Mouse (Mus musculus) midbrain, embryonic 13.5 days (tissue): ENCODE measurements around the gene Zfp949. TPM values are rescaled to one million over a fixed set of nuclear protein-coding genes. Genes with fewer than 3 reads are reported as not detected.

ENCODE experiments used
- polyA plus RNA-seq: library from polyadenylated mRNA; unstranded; fragments of >200 nt; fragmentation: Nextera tagmentation; extraction: Ambion mirVana; gene quantifications from 2 replicates; pipeline ENCODE4 v1.2.1, GENCODE M21; 2015

The Zfp949 gene
- polyA plus RNA-seq, 1 experiment from 2014 or later, result 18.5 TPM

Other genes with a start within 250 kb of the Zfp949 start
- 0.39 and 0.84 TPM in 2 replicates for gene Nt5e, start 220.8 kb upstream of the Zfp949 start, polyA plus RNA-seq
- 26.5 TPM in 2 replicates for gene Snx14, start 109.1 kb upstream of the Zfp949 start, polyA plus RNA-seq
- gene Gm20537, start 91.4 kb upstream of the Zfp949 start, polyA plus RNA-seq, result 0.62 and 1.5 TPM in 2 replicates
- 95.9 and 102 TPM in 2 replicates for gene Syncrip, start 65.4 kb upstream of the Zfp949 start, polyA plus RNA-seq
- gene Trim43a, start 32.9 kb downstream of the Zfp949 start, polyA plus RNA-seq, result 0.20 and 0.67 TPM in 2 replicates
- gene Mthfsl, start 172.3 kb downstream of the Zfp949 start, polyA plus RNA-seq, result 42.8 and 46.0 TPM in 2 replicates
- gene Bcl2a1d, start 183.9 kb downstream of the Zfp949 start, polyA plus RNA-seq, result 0.34 TPM in 1 of 2 replicates, not detected in the other